Mouse (Mus musculus) heart, postnatal 10 days (tissue): ENCODE data around the gene 5031439G07Rik. TPM values are rescaled to one million over a fixed set of nuclear protein-coding genes. Genes with fewer than 3 reads are reported as not detected.

Source experiments
- DNase-seq, 2 experiments: peaks; one replicate each; pipeline ENCODE4 v3.0.0; 2021
- intact Hi-C: fragments of 180-260 bp; cut with DNase I; formaldehyde crosslinking; loops from one replicate; pipeline ENCODE4 v1.15.1; 2025
- total RNA-seq, 2 experiments: library from RNA; stranded (reverse); gene quantifications; 2 replicates each; pipeline ENCODE4 v1.2.3; 2021

Gene 5031439G07Rik
- total RNA-seq, 2 experiments from 2014 or later: 22.1 to 25.2 TPM

- intact Hi-C loops: loop anchor here (5.0 kb wide), 1 partner anchor 239 kb away; no protein-coding TSS in a partner anchor
- peak; percentile 70 to 83 for DNase-seq
Observed at GRCm38 (mm10) chr15:84995967-84996366, 7.6 kb upstream of the 5031439G07Rik start.

DNA sequence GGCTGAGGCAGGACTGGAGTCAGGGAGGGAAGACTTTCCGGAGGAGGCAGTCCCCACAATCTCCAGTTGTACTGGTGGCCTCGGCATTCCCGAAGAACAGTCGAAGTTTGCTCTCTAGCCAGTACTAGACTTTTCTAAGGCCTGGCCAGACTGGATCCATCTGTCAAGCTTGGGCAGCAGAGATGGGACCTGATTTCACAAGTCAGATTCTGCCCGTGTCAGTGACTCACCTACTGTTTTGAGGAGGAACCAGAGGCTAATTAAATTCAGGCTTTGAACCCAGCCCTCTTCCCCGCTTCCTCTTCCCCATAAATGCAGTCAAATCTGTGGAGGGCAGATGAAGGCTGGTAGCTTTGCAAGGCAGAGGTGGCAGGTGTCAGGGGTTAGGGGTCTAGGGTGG is 6.7 kb upstream of the 5031439G07Rik start:
- intact Hi-C loops: loop anchor here (5.0 kb wide), 1 partner anchor 238 kb away; no protein-coding TSS in a partner anchor
- no peak for DNase-seq

DNA sequence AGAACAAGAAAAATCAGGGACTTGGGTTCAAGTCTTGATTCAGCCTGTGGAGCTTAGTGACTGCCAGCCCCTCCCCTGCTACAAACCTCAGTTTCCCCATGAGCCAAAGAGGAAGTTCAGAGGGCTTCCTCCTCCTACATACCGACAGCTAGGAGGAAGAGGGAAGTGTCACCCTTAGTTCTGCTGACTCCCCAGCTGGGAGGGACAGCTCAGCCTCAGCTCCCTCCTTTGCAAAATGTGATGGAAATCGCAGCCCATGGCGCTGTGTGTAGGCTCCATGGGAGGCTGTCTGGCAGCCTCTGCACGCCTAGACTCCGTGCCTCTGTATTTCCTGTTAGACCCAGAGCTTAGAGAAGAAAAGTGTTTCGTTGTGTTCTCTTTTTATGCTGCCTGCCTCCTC is 6.1 kb upstream of the 5031439G07Rik start:
- no peak for DNase-seq

GRCm38 (mm10) chr15:84989771-84990170 is 1.4 kb upstream of the 5031439G07Rik start:
- DNase-seq: no peak
- intact Hi-C loops: loop anchor here (2.0 to 5.0 kb wide), 2 partner anchors 67 to 132 kb away; partner anchors contain the start of genes Nup50 and Phf21b

More for the DNA sequence above, 6.1 kb upstream of the 5031439G07Rik start:
- intact Hi-C loops: no loop called here

DNA sequence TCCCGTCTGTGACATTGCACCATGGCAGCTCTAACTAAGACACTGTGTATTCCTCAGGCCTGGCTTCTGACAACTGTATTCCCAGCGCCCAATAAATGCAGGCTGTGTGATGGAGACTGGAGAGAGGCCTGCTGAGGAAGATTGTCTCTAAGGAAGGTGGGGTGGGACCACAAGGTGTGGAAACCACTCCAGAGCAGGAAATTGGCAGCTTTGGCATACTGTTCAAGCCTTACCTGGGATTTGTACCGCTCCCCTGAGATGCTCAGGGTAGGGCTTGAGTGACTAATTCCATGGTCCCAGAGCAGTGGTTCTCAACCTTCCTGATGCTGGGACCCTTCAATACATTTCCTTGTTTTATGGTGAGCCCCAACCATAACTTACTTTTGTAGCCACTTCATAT is 747 bp upstream of the 5031439G07Rik start:
- DNase-seq: no peak
- intact Hi-C loops: loop anchor here (2.0 to 5.0 kb wide), 2 partner anchors 66 to 132 kb away; partner anchors contain the start of genes Nup50 and Phf21b

- intact Hi-C loops: loop anchor here (5.0 kb wide), 1 partner anchor 130 kb away; the partner anchor contains the start of gene Phf21b
- peak; percentile 28 to 65 for DNase-seq
Observed at GRCm38 (mm10) chr15:84987020-84987815, 1.1 kb downstream of the 5031439G07Rik start.

DNA sequence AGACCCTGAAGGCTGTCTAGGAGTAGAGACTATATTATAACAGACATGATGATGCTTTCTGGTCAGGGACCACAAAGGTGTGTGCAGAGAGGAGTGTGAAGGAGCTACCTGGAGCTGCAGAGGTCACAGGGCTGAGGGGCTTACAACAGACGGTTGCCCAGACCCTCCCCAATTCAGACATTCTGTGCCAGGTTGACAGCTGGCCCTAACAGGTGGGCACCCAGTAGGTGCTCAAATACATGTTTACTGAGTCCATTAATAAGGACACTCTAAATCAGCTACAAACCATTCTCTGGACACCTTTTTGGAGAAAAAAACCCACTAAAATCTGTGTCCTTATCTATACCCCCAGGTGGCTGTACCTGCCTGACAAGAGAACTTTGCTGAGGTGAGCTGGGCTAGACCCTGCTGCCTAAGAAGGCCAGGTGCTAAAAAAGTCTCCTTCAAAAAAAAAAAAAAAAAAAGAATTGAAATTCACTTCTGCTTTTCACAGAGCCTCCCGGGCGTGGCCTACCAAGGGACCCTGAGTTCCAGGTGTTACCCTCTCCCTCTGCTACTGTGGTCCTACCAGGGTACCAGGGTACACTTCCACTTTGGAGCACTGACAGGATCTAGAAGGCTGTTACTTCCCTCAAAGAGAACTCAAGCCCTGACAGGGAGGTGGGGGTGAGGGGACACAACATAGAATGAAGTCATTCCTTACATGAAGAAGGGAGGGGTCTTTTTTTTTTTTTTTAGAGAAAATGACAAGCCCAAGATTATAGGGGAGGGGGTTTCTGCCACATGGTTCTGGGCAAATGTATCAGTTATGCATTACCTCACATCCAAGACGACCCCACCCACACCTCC is 2.0 kb downstream of the 5031439G07Rik start:
- no peak for DNase-seq
- intact Hi-C loops: loop anchor here (5.0 kb wide), 1 partner anchor 129 kb away; the partner anchor contains the start of gene Phf21b

DNA sequence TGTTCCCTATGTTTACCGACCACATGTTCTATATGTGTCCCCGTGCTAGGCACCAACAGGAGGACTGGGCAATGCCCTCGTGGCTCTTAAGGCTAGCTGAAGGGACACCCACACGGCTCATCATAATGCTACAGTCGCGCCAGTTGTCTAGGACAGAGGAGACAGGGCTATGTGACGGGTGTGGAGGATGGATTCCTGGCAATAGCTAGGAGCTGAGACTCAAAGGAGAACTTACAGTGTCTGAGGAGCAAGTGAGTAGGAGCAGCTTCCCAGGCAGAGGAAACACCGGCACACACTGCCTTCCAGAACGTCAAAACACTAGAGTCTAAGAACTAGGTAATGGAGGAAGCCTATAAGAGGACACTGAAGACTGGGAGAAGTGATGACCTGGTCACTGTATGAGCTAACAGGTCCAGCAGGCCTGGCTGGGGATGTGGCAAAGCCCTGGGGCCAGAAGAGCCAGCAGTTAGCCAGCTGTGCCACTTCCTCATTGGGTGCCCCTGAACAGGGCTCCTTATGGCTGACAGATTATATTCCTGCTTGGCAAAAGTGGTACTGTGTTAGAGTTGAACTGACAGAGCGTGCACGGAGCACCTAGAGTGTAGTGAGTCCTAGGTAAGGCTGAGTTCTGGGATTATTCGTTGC is 2.7 kb downstream of the 5031439G07Rik start:
- intact Hi-C loops: loop anchor here (5.0 kb wide), 1 partner anchor 128 kb away; the partner anchor contains the start of gene Phf21b
- DNase-seq: no peak

DNA sequence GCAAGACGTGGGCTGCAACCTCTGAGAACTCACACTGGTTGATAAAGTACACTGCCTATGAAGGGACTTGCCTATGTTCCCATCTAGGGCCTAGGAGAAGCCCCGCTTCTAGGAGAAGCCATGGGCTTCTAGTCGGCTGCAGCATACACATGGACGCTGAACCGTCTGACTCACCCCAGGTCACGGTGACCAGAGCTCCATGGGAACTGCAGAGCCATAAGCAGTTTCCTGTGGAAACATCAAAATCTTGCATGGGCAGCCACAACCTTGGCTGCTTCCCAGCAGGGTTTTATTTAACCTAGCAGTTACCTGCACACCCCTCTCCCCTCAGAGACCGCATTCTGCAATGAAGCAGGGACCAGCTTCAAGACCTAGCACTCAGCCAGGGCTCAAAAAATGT is 4.6 kb downstream of the 5031439G07Rik start:
- intact Hi-C loops: no loop called here
- no peak for DNase-seq

GRCm38 (mm10) chr15:84982888-84983287 is 5.5 kb downstream of the 5031439G07Rik start:
- intact Hi-C loops: no loop called here
- no peak for DNase-seq

- intact Hi-C loops: no loop called here
- peak in 1 of 2 experiments; percentile 31 for DNase-seq
Observed at GRCm38 (mm10) chr15:84981609-84982313, 6.6 kb downstream of the 5031439G07Rik start.

- DNase-seq: peak in 1 of 2 experiments; percentile 19
- intact Hi-C loops: no loop called here
Observed at GRCm38 (mm10) chr15:84975729-84976128, 12.6 kb downstream of the 5031439G07Rik start.

GRCm38 (mm10) chr15:84973544-84973871 is 14.8 kb downstream of the 5031439G07Rik start:
- no peak for DNase-seq
- intact Hi-C loops: no loop called here

DNA sequence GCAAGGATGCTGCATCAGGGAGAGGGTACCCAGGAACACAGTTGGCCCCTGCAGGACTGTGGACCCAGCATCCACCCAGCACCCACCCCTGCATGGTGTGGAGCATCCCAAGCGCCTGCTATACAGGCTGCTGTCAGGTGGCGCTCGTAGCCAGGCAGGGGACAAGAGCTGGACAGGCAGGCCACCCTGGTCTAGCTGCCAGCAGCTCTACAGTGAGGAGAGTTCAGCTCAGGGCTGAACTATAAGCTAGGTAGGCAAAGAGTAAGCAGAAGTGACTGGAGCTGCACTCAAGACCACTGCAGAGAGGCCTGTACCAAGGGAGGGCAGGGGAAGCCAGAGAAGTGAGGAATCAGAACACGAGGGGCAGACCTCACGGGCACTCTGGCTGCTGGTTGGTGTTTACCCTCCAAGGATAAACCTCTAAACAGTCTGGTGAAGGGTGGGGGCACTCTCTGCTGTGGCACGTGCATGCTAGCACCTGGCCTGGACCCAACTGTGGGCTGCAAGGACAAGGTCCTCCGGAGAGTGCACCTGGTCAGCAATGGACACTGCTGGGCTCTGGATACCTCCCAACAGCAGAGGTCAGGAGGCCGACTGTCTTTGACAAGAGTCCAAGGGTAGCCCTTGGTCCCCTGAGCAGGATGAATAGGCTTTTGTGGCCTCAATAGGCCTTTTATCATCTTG is 15.3 kb downstream of the 5031439G07Rik start:
- intact Hi-C loops: no loop called here
- no peak for DNase-seq

- intact Hi-C loops: no loop called here
- no peak for DNase-seq
Observed at GRCm38 (mm10) chr15:84968534-84968933, 19.8 kb downstream of the 5031439G07Rik start.

- peak; percentile 59 to 73 for DNase-seq
- intact Hi-C loops: no loop called here
Observed at GRCm38 (mm10) chr15:84965575-84966360, 22.6 kb downstream of the 5031439G07Rik start.

DNA sequence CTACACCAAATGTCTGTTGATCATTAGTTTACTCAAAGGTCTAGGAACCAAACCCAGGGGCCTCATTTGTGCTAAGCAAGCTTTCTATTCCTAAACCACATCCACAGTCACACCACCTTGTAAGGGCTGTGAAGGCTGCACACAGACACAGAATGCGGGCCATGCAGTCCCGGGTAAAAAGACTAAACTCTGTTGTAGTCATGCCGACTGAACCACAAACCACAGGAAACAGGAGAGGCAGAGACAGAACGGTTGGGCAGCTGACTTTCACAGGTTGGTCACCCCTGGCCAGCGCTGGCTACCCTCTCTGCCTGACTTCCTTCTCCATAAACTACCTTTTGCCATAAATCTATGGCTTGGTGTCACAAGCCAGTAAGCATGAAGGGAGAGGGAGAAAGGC is 23.6 kb downstream of the 5031439G07Rik start:
- intact Hi-C loops: no loop called here
- DNase-seq: no peak

- no peak for DNase-seq
- intact Hi-C loops: loop anchor here (2.0 kb wide), 1 partner anchor 16 kb away; no protein-coding TSS in a partner anchor
Observed at GRCm38 (mm10) chr15:84962518-84962917, 25.8 kb downstream of the 5031439G07Rik start.

DNA sequence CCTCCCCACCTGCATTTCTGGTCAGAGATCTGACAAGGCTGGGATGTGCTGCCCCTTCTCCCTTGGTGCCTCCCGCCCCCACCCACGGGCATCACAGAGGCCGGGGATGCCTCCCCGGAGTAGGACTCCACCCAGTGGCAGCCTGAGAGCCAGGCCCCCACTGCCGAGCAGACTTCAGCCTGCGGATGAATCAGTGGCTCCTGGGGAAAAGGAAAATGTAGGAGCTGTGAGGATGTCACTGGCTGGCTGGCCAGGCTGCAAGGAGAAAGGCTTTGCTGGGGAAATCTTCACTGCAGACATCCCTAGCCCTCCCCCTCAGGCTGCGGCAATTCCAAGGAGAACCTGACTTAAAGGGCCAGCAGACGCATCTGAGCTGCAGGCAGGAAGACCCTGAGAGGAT is 27.7 kb downstream of the 5031439G07Rik start:
- DNase-seq: peak; percentile 30 to 41
- intact Hi-C loops: no loop called here
